Mouse (Mus musculus) liver, embryonic 14.5 days (tissue): ENCODE measurements around the gene Dnajb13. TPM values are rescaled to one million over a fixed set of nuclear protein-coding genes. Genes with fewer than 3 reads are reported as not detected.

ENCODE experiments used
- ATAC-seq: fragments of 200-750 bp; cut with Nextera tagmentation; 2 replicates; pipeline ENCODE4 v1.8.0; 2017; ENCODE audit warnings: moderate number of reproducible peaks, mild to moderate bottlenecking, moderate library complexity; ENCODE audit not compliant: insufficient read depth
- DNase-seq, 3 experiments: peaks; one replicate each; pipeline ENCODE4 v3.0.0-alpha.2; 2012 to 2013; ENCODE audit warnings: low read depth in 3 of 3, low spot score in 3 of 3
- H3K27ac ChIP-seq: fragments of 300-500 bp; sonication (generic); 2 replicates; pipeline ENCODE4 v1.5.1; 2014; ENCODE audit warnings: moderate library complexity, mild to moderate bottlenecking, control low read depth, inconsistent platforms
- H3K27me3 ChIP-seq: fragments of 300-500 bp; sonication (generic); 2 replicates; pipeline ENCODE4 v1.6.1; 2014; ENCODE audit warnings: mild to moderate bottlenecking, low read length, moderate library complexity; ENCODE audit not compliant: control insufficient read depth, insufficient read depth
- H3K36me3 ChIP-seq: fragments of 300-500 bp; sonication (generic); replicated peaks from 2 replicates; pipeline ENCODE4 v1.6.1; 2014; ENCODE audit warnings: low read depth; ENCODE audit not compliant: control insufficient read depth, insufficient read depth
- H3K4me1 ChIP-seq, 2 experiments: fragments of 200-500 bp in 1 of 2; fragments of 300-500 bp in 1 of 2; sonication (generic) in 1 of 2; replicated peaks; 2 replicates each; pipeline ENCODE4 v1.6.1; 2012 to 2014; ENCODE audit warnings: antibody characterized with exemption in 1 of 2, inconsistent platforms in 1 of 2, low read length in 1 of 2; ENCODE audit not compliant: control insufficient read depth in 2 of 2, insufficient read depth in 2 of 2
- H3K4me2 ChIP-seq: fragments of 300-500 bp; sonication (generic); 2 replicates; pipeline ENCODE4 v1.6.1; 2014; ENCODE audit warnings: low read depth, mild to moderate bottlenecking, control low read depth, moderate library complexity
- H3K4me3 ChIP-seq, 2 experiments: fragments of 200-500 bp in 1 of 2; fragments of 300-500 bp in 1 of 2; sonication (generic) in 1 of 2; 2 replicates each; pipeline ENCODE4 v1.5.1; 2012 to 2014; ENCODE audit warnings: low read depth in 2 of 2, low read length in 2 of 2, mild to moderate bottlenecking in 2 of 2, control low read depth in 1 of 2, inconsistent platforms in 1 of 2, moderate library complexity in 1 of 2; ENCODE audit not compliant: insufficient read depth in 1 of 2
- H3K9ac ChIP-seq: fragments of 300-500 bp; sonication (generic); replicated peaks from 2 replicates; pipeline ENCODE4 v1.6.1; 2014; ENCODE audit warnings: mild to moderate bottlenecking, control low read depth, moderate library complexity
- H3K9me3 ChIP-seq: fragments of 300-500 bp; sonication (generic); 2 replicates; pipeline ENCODE4 v1.6.1; 2016; ENCODE audit warnings: low read length, mixed read lengths; ENCODE audit not compliant: control insufficient read depth
- CTCF ChIP-seq: IDR thresholded peaks from 2 replicates; pipeline ENCODE4 v1.5.1; 2016; ENCODE audit warnings: antibody characterized with exemption, low read depth, control low read depth
- EP300 ChIP-seq: IDR thresholded peaks from 2 replicates; pipeline ENCODE4 v1.6.1; 2016; ENCODE audit warnings: antibody characterized with exemption, low read depth
- WGBS: fragments of 180-500 bp; shearing (Covaris S2); extraction: QIAGEN DNeasy Blood & Tissue Kit; methylation state at CpG from one replicate; pipeline ENCODE4 v1.1.7; 2014; ENCODE audit not compliant: insufficient replicate concordance; 5-methylcytosine and 5-hydroxymethylcytosine counted together
- polyA plus RNA-seq, 2 experiments: library from polyadenylated mRNA; depleted of rRNA in 1 of 2; stranded (reverse) in 1 of 2; unstranded in 1 of 2; fragments of >200 nt; fragmentation: Nextera tagmentation in 1 of 2; extraction: Ambion mirVana in 1 of 2; gene quantifications; 2 replicates each; pipeline versions ENCODE4 v1.2.1 to v1.2.3; 2012 to 2014

Gene Dnajb13
- polyA plus RNA-seq, 2 experiments: 0.58 to 2.3 TPM

DNA sequence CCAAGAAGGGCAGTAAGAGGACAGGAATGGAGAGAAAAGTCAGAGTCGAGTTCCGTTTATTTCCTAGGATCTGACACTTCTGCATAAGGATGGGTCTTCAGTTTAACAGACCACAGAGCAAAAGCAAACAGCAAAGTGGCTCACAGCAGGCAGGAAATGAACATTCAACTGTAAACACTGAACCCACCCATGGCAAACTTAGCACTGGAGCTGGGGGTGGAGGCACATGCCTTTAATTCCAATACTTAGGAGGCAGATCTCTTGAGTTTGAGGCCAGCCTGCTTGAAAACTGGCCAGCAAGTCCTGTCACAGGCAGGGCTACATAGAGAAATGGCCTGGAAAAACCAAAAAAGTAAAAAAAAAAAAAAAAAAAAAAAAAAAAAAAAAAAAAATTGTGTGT, 18.7 kb upstream of the Dnajb13 start:
- 49% methylated on average over 2 of the region's 2 CpGs for WGBS
- TF ChIP-seq CTCF (no peak), EP300 (no peak)
- Histone ChIP-seq H3K27ac (no peak overlapping the region), H3K36me3 (no peaks in the 10 kb centered on the region), H3K9me3 (no peaks in the 10 kb centered on the region), H3K9ac (no peak overlapping the region), H3K4me1 (peaks cover 7 to 14% of the 10 kb centered on the region in 2 experiments; a peak in 3 of 4 replicates), H3K4me3 (no peak overlapping the region; a peak in 1 of 4 replicates), H3K27me3 (no peaks in the 10 kb centered on the region), H3K4me2 (peak overlapping the region; percentile 45; the same call in 1 of the 2 replicates)
- ATAC-seq (no peak), DNase-seq (no peak)

DNA sequence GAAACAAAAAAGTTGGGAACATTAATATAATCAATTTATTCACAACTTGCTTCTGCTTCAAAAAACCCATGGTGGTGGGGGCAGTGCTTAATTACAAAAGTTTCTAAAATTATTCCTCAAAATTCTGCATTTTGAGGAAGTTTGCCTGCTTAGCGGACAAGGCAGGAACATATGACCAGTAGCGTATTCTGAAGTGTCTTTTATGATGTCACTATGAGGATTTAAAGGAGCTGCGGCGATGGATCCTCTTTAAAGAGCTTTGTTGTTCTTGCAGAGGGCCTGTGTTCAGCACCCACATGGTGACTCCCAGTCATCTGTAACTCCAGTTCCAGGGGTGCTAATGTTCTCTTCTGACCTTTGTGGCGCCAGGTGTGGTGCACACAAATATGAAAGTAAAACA, 16.0 kb upstream of the Dnajb13 start:
- Histone ChIP-seq H3K4me2 (no peak overlapping the region), H3K9ac (no peak overlapping the region), H3K27me3 (no peaks in the 10 kb centered on the region), H3K9me3 (no peaks in the 10 kb centered on the region), H3K4me3 (no peak overlapping the region), H3K4me1 (peaks cover 0 to 5% of the 10 kb centered on the region in 2 experiments; a peak in 2 of 4 replicates), H3K27ac (no peak overlapping the region), H3K36me3 (no peaks in the 10 kb centered on the region)
- DNase-seq (no peak), ATAC-seq (no peak)
- WGBS: 79% methylated on average over 5 of the region's 5 CpGs
- TF ChIP-seq EP300 (no peak), CTCF (no peak)

DNA sequence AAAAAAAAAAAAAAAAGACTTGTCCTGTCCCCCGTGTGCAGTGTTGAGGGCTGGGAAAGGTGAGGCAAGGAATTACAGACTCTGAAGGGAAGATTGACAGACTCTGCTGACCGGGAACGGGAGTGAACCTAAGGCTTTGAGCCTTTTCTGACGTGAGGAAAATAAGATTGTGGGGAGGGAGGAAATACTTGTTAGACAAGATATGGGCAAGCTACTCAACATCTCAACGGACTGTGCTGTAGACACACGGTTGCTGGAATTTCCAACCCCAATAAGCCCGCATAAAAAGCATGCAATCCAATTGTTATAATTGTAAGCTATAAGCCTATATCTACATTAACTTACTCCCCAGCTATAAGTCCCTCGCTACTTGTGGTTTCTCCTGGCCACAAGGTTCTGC, 9.9 kb upstream of the Dnajb13 start:
- H3K4me3 ChIP-seq: no peak overlapping the region
- DNase-seq (no peak), ATAC-seq (no peak)
- no peak for TF ChIP-seq CTCF
- TF ChIP-seq EP300: no peak
- 26% methylated on average over 8 of the region's 8 CpGs for WGBS
- no peak overlapping the region for H3K4me2 ChIP-seq
- no peaks in the 10 kb centered on the region for H3K36me3 ChIP-seq
- H3K9ac ChIP-seq: no peak overlapping the region
- H3K27ac ChIP-seq: no peak overlapping the region
- no peaks in the 10 kb centered on the region for H3K4me1 ChIP-seq
- H3K27me3 ChIP-seq: no peaks in the 10 kb centered on the region
- H3K9me3 ChIP-seq: no peaks in the 10 kb centered on the region

DNA sequence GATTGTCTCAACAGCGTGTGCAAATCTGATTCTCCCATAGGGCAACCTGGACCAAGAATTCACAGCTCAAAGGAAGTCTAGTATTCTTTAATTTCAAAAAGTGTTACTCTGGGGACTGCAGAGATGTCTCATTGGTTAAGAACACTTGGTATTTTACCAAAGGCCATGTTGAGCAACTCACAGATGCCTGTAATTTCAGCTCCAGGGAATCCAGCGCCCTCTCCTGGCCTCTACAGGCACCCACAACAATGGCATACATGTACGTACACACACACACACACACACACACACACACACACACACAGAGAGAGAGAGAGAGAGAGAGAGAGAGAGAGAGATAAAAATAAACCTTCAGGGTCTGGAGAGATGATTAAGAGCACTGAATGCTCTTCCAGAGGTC, 7.5 kb upstream of the Dnajb13 start:
- no peaks in the 10 kb centered on the region; the same call in 1 of the 2 replicates for H3K27me3 ChIP-seq
- 63% methylated on average over 3 of the region's 3 CpGs for WGBS

DNA sequence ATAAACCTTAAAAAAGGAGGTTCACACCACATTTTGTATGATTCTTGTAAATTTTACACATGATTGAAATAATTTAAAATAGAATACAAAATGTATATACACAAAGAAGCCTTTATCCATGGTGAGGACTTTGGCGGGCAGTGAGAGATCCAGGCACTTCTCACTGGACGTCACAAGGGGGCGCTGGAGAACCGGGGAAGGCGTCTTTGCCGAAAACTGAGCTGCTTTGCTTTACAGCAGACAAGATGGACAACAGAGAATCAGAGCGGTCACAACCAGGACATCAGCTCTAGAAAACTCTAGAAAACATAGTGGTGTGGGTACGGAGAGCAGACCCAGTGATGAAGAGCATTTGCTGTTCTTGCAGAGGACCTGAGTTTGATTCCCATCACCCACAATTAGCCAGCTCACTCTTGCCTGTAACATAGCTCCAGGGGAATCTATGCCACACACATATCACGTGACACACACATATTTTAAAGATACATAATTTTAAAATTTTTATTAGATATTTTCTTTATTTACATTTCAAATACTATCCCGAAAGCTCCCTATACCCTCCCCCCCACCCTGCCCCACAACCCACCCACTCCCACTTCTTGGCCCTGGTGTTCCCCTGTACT, 6.0 kb upstream of the Dnajb13 start:
- no peak overlapping the region for H3K27ac ChIP-seq
- no peaks in the 10 kb centered on the region for H3K4me1 ChIP-seq
- no peaks in the 10 kb centered on the region; the same call in 1 of the 2 replicates for H3K27me3 ChIP-seq
- WGBS: 18% methylated on average over 10 of the region's 10 CpGs
- H3K9ac ChIP-seq: no peak overlapping the region
- TF ChIP-seq CTCF (peak; percentile 97), EP300 (no peak)
- no peak overlapping the region for H3K4me3 ChIP-seq
- DNase-seq: peak in 2 of 3 experiments; percentile 57 to 62
- peak; percentile 47; the same call in 1 of the 2 replicates for ATAC-seq
- H3K9me3 ChIP-seq: no peaks in the 10 kb centered on the region
- H3K4me2 ChIP-seq: no peak overlapping the region
- no peaks in the 10 kb centered on the region for H3K36me3 ChIP-seq

More for the DNA sequence above, 7.5 kb upstream of the Dnajb13 start:
- no peak overlapping the region for H3K27ac ChIP-seq
- TF ChIP-seq CTCF (no peak), EP300 (no peak)
- no peak overlapping the region for H3K4me2 ChIP-seq
- H3K4me3 ChIP-seq: no peak overlapping the region
- no peak for ATAC-seq
- no peak for DNase-seq
- H3K9ac ChIP-seq: no peak overlapping the region
- H3K36me3 ChIP-seq: no peaks in the 10 kb centered on the region
- H3K4me1 ChIP-seq: no peaks in the 10 kb centered on the region
- H3K9me3 ChIP-seq: no peaks in the 10 kb centered on the region
